Mouse (Mus musculus): Measurements from ENCODE around the gene Ctbp2.

Gene Ctbp2

GRCm38 (mm10) chr7:133008663-133009062 lies 115.5 kb downstream of the Ctbp2 start:
- no peak for DNase-seq (ENCODE audit: low read depth, low spot score)

GRCm38 (mm10) chr7:133007343-133007742 lies 116.8 kb downstream of the Ctbp2 start:
- no peak for DNase-seq (ENCODE audit: low read depth, low spot score)

- DNase-seq (ENCODE audit: low read depth, low spot score): peak; percentile 82
Measured at GRCm38 (mm10) chr7:133005772-133006171, 118.4 kb downstream of the Ctbp2 start.

- DNase-seq (ENCODE audit: low read depth, low spot score): peak; percentile 75
Measured at GRCm38 (mm10) chr7:133003421-133003820, 120.7 kb downstream of the Ctbp2 start.

- DNase-seq (ENCODE audit: low read depth, low spot score): no peak
Measured at GRCm38 (mm10) chr7:133002271-133002670, 121.9 kb downstream of the Ctbp2 start.

DNA sequence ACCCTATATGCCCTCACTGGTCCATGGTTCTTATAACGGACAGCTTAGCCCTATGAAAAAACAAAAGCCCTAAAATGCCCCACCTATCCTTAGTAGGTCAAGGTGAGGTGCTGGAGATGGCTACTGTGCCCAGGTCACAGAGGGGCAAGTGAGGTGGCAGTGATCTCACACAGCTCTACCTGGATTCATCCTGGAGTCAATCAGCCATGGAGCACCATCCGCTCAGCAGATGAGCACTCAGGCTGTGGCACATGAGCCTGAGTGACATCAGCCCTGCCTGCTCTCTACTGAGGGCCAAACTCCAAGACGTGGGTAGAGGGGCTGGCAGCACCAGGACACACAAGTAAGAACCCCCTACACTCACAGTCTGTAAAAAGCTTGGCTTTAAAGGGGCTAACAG lies 122.8 kb downstream of the Ctbp2 start:
- no peak for DNase-seq (ENCODE audit: low read depth, low spot score)

- DNase-seq (ENCODE audit: low read depth, low spot score): no peak
Measured at GRCm38 (mm10) chr7:132999061-132999460, 125.1 kb downstream of the Ctbp2 start.

GRCm38 (mm10) chr7:132998639-132999038 lies 125.5 kb downstream of the Ctbp2 start:
- no peak for DNase-seq (ENCODE audit: low read depth, low spot score)

GRCm38 (mm10) chr7:132996391-132996790 lies 127.8 kb downstream of the Ctbp2 start:
- DNase-seq (ENCODE audit: low read depth, low spot score): peak; percentile 35

DNA sequence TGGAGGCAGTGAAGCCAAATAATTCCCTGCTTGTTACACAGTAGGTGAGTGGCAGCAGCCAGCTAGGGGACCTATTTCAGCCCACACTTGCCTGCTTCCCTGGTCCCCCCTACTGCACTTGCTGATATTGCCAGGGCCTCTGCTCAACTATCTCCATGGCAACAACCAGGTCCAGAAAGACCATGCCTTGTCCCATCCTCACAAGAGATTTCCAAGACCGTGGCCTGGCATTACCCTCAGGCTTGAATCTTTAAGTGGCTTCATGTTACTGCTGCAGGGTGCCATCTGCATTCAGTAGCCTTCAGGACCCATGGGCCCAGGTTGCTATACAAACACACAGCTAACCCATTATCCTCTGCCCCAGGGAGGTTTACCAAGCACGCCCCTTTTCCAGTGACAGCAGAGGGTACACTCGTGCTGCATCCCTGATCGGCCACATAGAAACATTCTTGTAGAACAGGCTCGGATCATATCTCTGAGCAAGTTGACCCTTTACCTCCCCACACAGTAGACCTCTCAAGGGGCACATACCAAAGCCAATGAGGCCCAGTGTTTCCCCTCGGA lies 129.4 kb downstream of the Ctbp2 start:
- no peak for DNase-seq (ENCODE audit: low read depth, low spot score)

DNA sequence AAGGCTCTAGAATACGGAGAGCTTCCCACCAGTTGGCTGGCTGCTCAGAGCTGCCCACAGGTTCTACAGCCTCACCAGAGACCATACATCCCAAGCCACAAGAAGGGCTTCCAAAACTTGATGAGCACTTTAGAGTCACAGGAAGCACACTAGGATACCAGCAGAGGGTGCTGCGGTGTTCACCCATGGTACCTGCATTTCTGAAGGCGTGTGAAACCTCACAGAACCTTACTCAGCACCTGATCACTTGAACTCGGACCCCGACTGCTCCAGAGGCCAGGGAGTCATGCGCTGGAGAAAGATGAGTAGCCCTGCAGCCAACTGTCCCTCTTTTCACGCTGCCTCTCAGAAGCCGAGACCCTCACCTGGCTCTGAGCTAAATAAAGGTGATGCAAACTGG lies 130.0 kb downstream of the Ctbp2 start:
- DNase-seq (ENCODE audit: low read depth, low spot score): peak; percentile 34

DNA sequence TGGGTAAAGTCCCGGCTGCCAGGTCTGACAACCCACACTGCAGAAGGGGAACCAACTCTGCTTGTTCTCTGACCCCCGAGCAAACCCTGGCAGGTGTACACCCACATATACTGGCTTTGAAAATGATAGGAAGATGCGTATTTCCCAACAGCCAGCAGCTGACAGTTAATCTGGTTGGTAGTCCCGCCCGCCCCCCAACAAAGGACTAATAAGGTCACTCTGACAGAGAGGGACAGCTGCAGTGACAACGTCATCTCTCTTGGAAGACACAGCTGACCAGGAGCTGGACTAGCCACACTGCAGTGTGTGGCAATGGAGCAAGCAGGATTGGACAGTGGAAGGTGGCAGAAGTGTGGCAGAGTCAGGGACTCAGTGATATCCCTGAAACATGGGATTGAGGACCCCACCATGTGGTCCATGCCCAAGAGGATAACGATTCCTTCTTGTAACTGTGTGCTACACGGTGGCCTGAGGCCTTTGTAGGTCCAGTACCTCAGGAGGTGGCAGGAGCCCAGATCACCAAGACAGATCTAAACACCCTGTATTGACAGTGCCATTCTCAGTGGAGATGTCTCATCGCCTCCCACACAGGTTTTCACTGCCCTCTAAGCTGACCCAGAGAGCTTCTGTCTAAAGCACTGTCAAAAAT lies 131.1 kb downstream of the Ctbp2 start:
- no peak for DNase-seq (ENCODE audit: low read depth, low spot score)

DNA sequence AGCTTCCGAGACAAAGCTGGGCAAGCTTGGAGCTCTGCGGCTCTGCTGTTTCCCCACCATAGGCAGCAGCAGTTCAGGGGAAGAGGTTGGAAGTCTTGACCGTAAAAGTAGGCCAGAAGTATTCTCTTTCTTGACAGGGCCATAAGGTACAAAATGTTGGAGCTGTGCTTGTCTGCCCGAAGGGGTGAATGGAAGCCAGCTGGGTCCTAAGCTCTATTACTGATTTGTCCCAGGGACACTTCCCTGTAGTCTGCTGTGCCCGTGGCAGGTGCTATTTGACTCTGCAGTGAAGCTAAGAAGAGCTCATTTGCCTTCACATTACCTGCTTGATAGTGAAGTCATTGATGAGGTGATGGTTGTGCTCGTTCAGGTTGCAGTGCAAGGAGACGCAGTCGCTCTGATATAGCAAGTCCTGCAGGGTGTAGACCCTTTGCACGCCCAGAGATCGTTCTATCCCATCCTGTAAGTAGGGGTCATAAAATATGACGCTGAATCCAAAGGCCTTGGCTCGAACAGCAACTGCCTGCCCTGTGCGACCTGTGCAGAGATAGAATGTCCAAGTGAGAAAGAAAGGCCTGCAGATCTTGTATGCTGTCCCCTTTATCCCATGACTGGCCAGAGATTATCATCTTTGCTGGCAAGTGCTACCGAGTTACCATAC lies 132.8 kb downstream of the Ctbp2 start:
- DNase-seq (ENCODE audit: low read depth, low spot score): no peak

- no peak for DNase-seq (ENCODE audit: low read depth, low spot score)
Measured at GRCm38 (mm10) chr7:132989839-132990238, 134.3 kb downstream of the Ctbp2 start.

DNA sequence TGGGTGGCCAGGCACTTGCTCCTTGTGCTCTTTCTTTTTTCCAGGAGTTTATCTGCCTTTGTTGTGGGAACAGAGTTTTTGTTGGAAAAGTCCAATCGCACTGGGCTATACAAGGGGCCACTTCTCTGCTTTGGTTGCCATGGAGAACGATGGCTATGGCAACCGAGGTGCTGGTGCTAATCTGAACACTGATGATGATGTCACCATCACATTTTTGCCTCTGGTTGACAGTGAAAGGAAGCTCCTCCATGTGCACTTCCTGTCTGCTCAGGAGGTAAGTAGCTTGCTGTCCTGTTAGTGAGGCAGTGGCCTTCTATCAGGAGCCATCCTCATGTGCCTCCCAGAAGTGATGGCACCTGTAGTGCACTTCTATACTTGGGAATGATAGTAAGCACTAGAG lies 141.5 kb downstream of the Ctbp2 start:
- no peak for DNase-seq (ENCODE audit: low read depth, low spot score)

- DNase-seq (ENCODE audit: low read depth, low spot score): no peak
Measured at GRCm38 (mm10) chr7:132977981-132978380, 146.2 kb downstream of the Ctbp2 start.

DNA sequence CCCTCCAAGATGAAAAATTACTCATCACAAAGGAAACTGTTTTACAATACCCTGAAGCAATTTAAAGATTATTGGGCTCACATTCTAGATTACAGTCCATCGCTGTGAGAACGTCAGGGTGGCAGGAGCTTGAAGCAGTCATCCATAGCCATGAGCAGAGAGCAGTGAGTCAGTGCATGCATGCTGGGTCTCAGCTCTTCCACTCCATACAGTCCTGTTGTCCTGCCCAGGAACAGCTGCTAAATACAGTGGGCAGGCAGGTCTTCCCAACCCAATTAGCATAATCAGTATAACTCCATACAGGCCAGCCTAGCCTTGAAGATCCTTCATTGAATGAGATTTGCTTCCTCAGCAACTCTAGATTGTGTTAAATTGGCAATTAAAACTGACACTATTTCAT lies 148.1 kb downstream of the Ctbp2 start:
- DNase-seq (ENCODE audit: low read depth, low spot score): no peak

DNA sequence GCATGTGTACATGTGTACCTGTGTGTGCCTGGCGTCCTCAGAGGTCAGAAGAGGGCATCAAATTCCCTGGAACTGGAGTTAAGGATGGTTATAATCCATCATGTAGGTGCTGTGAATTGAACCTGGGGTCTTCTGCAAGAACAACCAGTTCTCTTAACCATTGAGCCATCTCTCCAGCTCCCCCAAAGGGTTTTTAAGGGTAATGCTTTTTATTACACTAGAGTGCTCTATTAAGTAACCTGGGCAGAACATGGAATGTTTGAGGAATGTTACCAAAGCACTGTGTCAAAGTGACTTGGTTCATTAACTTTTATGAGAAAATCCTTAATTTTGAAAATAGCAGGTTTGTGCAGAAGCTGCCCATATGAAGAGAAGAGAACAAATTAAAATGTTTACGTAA lies 152.1 kb downstream of the Ctbp2 start:
- DNase-seq (ENCODE audit: low read depth, low spot score): no peak

- peak; percentile 35 for DNase-seq (ENCODE audit: low read depth, low spot score)
Measured at GRCm38 (mm10) chr7:132965707-132966106, 158.4 kb downstream of the Ctbp2 start.

GRCm38 (mm10) chr7:132964395-132964794 lies 159.8 kb downstream of the Ctbp2 start:
- DNase-seq (ENCODE audit: low read depth, low spot score): no peak

GRCm38 (mm10) chr7:132950613-132951012 lies 173.5 kb downstream of the Ctbp2 start:
- DNase-seq (ENCODE audit: low read depth, low spot score): no peak

GRCm38 (mm10) chr7:132949968-132950367 lies 174.2 kb downstream of the Ctbp2 start:
- DNase-seq (ENCODE audit: low read depth, low spot score): no peak

GRCm38 (mm10) chr7:132940569-132940968 lies 183.6 kb downstream of the Ctbp2 start:
- no peak for DNase-seq (ENCODE audit: low read depth, low spot score)

Data from ES-CJ7 (cell line).